Mouse (Mus musculus) limb, embryonic 14.5 days (tissue): Measurements from ENCODE around the gene Pknox1. TPM values are rescaled to one million over a fixed set of nuclear protein-coding genes. Genes with fewer than 3 reads are reported as not detected.

ENCODE experiments used
- ATAC-seq: fragments of 200-750 bp; cut with Nextera tagmentation; 2 replicates; pipeline ENCODE4 v1.8.0; 2017; ENCODE audit warnings: low read depth, moderate number of reproducible peaks, moderate TSS enrichment; ENCODE audit not compliant: low FRiP score
- DNase-seq: peaks from one replicate; pipeline ENCODE4 v3.0.0-alpha.2; 2015; ENCODE audit warnings: low spot score
- H3K27ac ChIP-seq: fragments of 300-500 bp; sonication (generic); replicated peaks from 2 replicates; pipeline ENCODE4 v1.5.1; 2014; ENCODE audit warnings: low read depth, mild to moderate bottlenecking, low read length, moderate library complexity, mixed read lengths
- H3K27me3 ChIP-seq: fragments of 300-500 bp; sonication (generic); 2 replicates; pipeline ENCODE4 v1.6.1; 2014; ENCODE audit warnings: low read length, mixed read lengths; ENCODE audit not compliant: control insufficient read depth, insufficient read depth
- H3K36me3 ChIP-seq: fragments of 300-500 bp; sonication (generic); 2 replicates; pipeline ENCODE4 v1.6.1; 2014; ENCODE audit warnings: mild to moderate bottlenecking, low read length, moderate library complexity, mixed read lengths; ENCODE audit not compliant: control insufficient read depth, insufficient read depth
- H3K4me1 ChIP-seq: fragments of 300-500 bp; sonication (generic); 2 replicates; pipeline ENCODE4 v1.6.1; 2014; ENCODE audit warnings: antibody characterized with exemption, low read length, mixed read lengths; ENCODE audit not compliant: control insufficient read depth, insufficient read depth
- H3K4me2 ChIP-seq: fragments of 300-500 bp; sonication (generic); replicated peaks from 2 replicates; pipeline ENCODE4 v1.6.1; 2014; ENCODE audit warnings: low read depth, mild to moderate bottlenecking, low read length, moderate library complexity; ENCODE audit not compliant: severe bottlenecking
- H3K4me3 ChIP-seq: fragments of 300-500 bp; sonication (generic); replicated peaks from 2 replicates; pipeline ENCODE4 v1.5.1; 2014; ENCODE audit warnings: low read length
- H3K9ac ChIP-seq: fragments of 300-500 bp; sonication (generic); 2 replicates; pipeline ENCODE4 v1.6.1; 2014; ENCODE audit warnings: mild to moderate bottlenecking, low read depth, low read length, moderate library complexity; ENCODE audit not compliant: severe bottlenecking
- H3K9me3 ChIP-seq: fragments of 300-500 bp; sonication (generic); 2 replicates; pipeline ENCODE4 v1.6.1; 2016; ENCODE audit warnings: low read length; ENCODE audit not compliant: control insufficient read depth
- POLR2A ChIP-seq: fragments of 200-500 bp; IDR thresholded peaks from 2 replicates; pipeline ENCODE4 v1.8.0; 2012; ENCODE audit warnings: inconsistent platforms, mild to moderate bottlenecking, moderate library complexity, borderline replicate concordance; ENCODE audit not compliant: insufficient read depth, insufficient read length; ENCODE audit errors: extremely low read depth
- WGBS: fragments of 180-500 bp; shearing (Covaris S2); extraction: QIAGEN DNeasy Blood & Tissue Kit; methylation state at CpG from one replicate; pipeline ENCODE4 v1.1.7; 2014; 5-methylcytosine and 5-hydroxymethylcytosine counted together
- polyA plus RNA-seq, 2 experiments: library from polyadenylated mRNA; depleted of rRNA in 1 of 2; stranded (reverse) in 1 of 2; unstranded in 1 of 2; fragments of >200 nt; fragmentation: Nextera tagmentation in 1 of 2; extraction: Ambion mirVana in 1 of 2; gene quantifications; 2 replicates each; pipeline versions ENCODE4 v1.2.1 to v1.2.3; 2012 to 2014

Pknox1 gene
- polyA plus RNA-seq, 2 experiments = 30.1 to 35.8 TPM

GRCm38 (mm10) chr17:31564858-31565140 lies 265 bp downstream of the Pknox1 start:
- Histone ChIP-seq H3K4me2 (peak overlapping the region; percentile 60; the same call in 1 of the 2 replicates), H3K27ac (peak overlapping the region; percentile 98), H3K27me3 (no peaks in the 10 kb centered on the region), H3K36me3 (no peaks in the 10 kb centered on the region; the same call in 1 of the 2 replicates), H3K9me3 (no peaks in the 10 kb centered on the region), H3K9ac (peak overlapping the region; percentile 91), H3K4me3 (peak overlapping the region; percentile 90), H3K4me1 (peaks cover 25% of the 10 kb centered on the region)
- DNase-seq (no peak), ATAC-seq (no peak)
- no peak for TF ChIP-seq POLR2A
- 0% methylated on average over 4 of the region's 44 CpGs for WGBS

GRCm38 (mm10) chr17:31565141-31566056 lies 865 bp downstream of the Pknox1 start:
- WGBS = under 1% methylated on average over 44 of the region's 88 CpGs
- Histone ChIP-seq H3K9ac (peak overlapping the region; percentile 91), H3K4me2 (peak overlapping the region; percentile 60), H3K27ac (peak overlapping the region; percentile 98), H3K27me3 (no peaks in the 10 kb centered on the region), H3K4me1 (peaks cover 25% of the 10 kb centered on the region), H3K9me3 (no peaks in the 10 kb centered on the region), H3K36me3 (no peaks in the 10 kb centered on the region; the same call in 1 of the 2 replicates), H3K4me3 (peak overlapping the region; percentile 90)
- TF ChIP-seq POLR2A = no peak
- ATAC-seq = peak; percentile 24
- peak; percentile 71 for DNase-seq

GRCm38 (mm10) chr17:31566276-31566675 lies 1.7 kb downstream of the Pknox1 start:
- H3K4me2 ChIP-seq = peak overlapping the region; percentile 60
- no peak overlapping the region for H3K27ac ChIP-seq
- peak overlapping the region; percentile 91 for H3K9ac ChIP-seq
- no peaks in the 10 kb centered on the region for H3K27me3 ChIP-seq
- no peak for ATAC-seq
- no peaks in the 10 kb centered on the region for H3K9me3 ChIP-seq
- H3K36me3 ChIP-seq = no peaks in the 10 kb centered on the region; the same call in 1 of the 2 replicates
- no peak for DNase-seq
- peaks cover 25% of the 10 kb centered on the region for H3K4me1 ChIP-seq
- WGBS = 67% methylated on average over 6 of the region's 6 CpGs
- no peak for TF ChIP-seq POLR2A
- peak overlapping the region; percentile 90 for H3K4me3 ChIP-seq

DNA sequence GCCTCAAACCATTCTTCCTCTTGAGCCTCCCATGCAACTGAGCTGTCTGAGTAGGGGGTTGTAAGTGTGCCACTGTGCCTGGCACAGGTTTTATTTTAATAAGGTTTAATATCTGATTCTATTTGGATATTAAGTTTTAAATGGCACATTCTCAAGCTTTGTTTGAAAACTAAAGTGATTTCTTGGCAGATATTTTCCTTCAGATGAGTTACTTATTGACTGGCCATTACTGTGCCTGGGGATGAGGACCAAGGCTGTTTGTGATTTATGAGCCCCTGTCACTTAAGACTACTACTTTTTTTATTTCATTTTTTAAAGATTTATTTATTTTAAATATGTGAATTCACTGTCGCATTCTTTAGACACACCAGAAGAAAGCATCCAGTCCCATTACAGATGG lies 5.2 kb downstream of the Pknox1 start:
- Histone ChIP-seq H3K27me3 (no peaks in the 10 kb centered on the region), H3K27ac (no peak overlapping the region), H3K4me3 (no peak overlapping the region), H3K9ac (no peak overlapping the region), H3K4me1 (peaks cover 21% of the 10 kb centered on the region), H3K4me2 (no peak overlapping the region), H3K36me3 (no peaks in the 10 kb centered on the region; the same call in 1 of the 2 replicates), H3K9me3 (no peaks in the 10 kb centered on the region)
- no peak for TF ChIP-seq POLR2A
- 90% methylated on average over 1 of the region's 1 CpGs for WGBS
- DNase-seq = no peak
- ATAC-seq = no peak

DNA sequence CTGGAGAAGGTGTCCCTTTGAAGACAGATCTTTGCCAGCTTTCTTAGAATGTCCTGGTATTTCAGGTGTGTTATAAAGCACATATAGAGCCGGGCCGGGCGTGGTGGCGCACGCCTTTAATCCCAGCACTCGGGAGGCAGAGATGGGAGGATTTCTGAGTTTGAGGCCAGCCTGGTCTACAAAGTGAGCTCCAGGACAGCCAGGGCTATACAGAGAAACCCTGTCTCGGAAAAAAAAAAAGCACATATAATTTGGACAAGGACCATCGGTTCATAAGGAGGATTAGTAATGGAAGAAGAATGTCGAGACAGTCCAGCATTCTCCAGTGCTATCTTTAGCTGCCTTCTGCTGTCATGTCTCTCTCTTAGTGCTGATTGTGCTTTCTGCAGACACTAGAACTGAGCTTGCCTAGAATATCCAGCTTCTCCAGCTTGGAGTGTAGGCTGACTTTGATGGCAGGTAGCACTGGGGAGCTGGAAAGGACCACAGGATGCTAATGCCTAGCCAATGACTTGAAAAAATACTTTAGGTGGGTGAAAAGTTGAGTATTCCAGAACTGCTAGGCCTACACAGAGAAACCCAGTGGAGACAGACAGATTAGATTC lies 5.9 kb downstream of the Pknox1 start:
- no peak overlapping the region for H3K4me2 ChIP-seq
- TF ChIP-seq POLR2A = no peak
- H3K9me3 ChIP-seq = no peaks in the 10 kb centered on the region
- H3K27me3 ChIP-seq = no peaks in the 10 kb centered on the region
- H3K27ac ChIP-seq = no peak overlapping the region
- ATAC-seq (no peak), DNase-seq (no peak)
- H3K36me3 ChIP-seq = no peaks in the 10 kb centered on the region; the same call in 1 of the 2 replicates
- H3K4me1 ChIP-seq = peaks cover 21% of the 10 kb centered on the region
- WGBS = 89% methylated on average over 9 of the region's 9 CpGs
- H3K9ac ChIP-seq = no peak overlapping the region
- H3K4me3 ChIP-seq = no peak overlapping the region
